Mouse (Mus musculus) urinary bladder, adult 2 months (tissue): ENCODE measurements at regions not wholly inside any gene's neighbourhood (a gene's known extent, or its start where the extent isn't known, plus 50 kb on each side); places are given as distances from the start of the nearest gene placed in this dataset.

ENCODE experiments used
- DNase-seq: peaks from one replicate; pipeline ENCODE4 v3.0.0; 2022; ENCODE audit warnings: low spot score

DNA sequence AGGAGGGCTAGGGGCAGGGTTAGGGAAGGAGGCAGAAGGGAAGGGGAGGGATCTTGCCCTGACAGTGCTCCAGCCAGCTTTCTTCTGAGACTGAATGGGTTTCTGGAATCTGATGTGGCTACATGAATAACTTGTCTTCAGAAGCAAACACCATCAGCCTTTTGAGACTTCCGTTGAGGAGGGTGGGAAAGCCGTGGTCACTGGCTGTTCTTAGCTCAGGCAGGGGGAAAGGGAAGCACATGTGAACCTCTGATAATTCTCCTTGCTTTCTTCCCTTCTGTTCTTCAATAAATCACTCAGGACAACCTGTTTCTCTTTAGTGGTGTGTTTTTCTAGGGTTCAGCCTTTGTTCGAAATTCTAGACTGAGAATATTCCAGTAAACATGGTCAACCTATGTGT lies 148.9 kb downstream of the Bcl11a start:
- no peak for DNase-seq

DNA sequence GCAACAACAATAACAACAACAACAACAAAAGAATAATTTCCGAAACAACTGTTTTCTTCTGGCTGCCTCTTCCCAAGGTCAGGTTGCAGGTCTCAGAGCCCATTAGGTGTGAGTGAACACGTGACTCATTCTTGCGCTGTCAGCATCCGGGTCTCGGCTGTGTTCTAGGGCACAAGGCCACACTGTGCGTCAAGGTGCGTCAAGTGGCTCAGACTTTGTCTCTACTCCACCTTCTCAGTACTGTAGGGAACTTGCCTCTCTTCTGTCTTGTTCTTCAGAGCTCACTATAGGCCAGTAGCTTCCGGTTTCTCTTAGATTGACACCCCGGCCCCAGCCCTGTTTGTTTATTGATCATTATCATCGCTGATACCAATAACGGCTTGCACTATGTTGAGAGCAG lies 155.5 kb downstream of the Bcl11a start:
- no peak for DNase-seq

DNA sequence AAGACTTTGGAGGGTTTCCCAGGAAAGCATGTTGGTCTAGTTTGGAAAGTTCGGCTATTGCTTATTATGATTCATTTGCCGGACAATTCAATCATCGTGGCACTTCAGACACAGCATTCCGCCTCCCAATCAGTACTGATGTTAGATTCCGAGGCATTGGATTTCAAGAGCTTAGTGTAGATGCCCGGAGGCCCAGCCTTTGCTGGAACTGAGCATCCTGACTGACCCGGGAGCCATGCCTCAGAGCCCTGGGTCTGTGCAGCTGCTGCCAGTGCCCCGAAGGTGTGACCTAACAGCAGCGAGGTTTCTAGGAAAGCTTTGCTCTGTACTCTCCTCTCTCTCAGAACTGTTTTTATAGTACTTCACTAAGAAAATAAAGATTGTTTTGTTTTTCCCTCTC lies 156.0 kb downstream of the Bcl11a start:
- no peak for DNase-seq

DNA sequence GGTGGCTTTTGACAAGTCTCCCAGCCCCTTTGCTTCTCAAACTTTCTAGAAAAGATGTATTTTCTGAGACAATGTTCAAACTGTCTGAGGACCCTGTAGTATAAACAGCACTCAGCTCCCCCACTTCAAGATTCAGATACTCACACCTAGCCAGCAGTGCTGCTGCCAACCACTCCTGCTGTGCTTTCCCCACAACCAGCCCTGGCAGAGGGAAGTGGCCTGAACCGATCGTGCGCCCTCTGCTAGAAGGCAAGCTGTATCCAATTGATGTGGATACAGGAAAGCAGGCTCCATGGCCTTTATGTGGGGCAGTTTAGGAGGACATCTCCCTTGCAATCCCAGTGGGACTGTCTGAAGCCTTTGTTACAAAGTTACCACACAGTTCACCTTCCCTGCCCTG lies 156.6 kb downstream of the Bcl11a start:
- DNase-seq, result no peak

DNA sequence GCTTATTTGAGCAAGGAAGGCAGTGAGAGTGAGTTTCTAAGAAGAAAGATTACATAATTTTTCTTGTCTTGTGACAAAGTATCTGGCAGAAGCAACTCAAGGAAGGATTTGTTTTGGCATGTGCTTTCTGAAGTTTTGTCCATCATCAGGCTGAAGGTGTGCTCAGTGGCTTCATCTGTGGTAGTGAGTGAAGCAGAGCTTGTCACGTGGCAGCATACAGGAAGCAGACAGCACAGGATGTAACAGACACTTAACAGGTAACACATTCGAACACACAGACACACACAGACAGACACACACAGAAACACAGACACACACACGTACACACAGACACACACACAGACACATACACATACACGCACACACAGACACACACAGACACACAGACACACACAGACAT lies 157.5 kb downstream of the Bcl11a start:
- no peak for DNase-seq

DNA sequence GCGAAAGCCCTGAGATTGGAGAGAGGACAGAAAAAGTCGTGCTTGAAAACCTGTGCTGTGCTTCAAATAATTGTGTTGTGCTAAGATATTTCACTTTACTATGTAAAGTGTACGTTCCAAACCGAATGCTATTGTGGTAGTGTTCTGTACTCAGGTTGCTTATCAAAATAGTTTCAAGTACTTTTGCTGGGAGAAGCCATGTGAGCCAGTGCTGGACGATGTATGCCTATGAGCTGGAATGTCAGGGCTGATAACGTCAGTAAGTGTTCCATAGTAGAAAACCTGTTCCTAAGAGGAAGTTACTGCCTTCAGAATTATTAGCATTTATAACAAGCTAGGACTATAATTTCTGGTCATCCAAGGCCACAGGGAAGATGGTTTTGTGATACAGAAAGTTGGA lies 161.8 kb downstream of the Bcl11a start:
- DNase-seq, result no peak

DNA sequence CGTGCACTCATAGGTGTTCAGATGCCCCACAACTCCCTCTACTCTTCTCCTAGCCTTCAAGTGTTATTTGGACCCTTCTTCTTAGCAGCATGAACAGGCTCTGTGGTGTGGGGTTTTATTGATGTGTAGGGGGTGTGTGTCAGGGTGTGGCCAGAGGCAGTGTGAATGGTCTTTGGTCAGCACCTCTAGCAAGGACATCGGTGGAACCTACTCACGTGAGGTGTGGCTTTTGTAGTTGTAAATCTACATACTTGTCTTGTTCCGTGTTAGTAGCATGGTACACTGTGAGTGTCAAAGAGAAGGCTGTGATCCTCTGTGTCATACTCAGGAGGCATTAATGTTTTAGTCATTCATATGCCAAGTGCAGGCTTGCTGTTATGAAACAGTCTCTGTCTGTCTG lies 164.2 kb downstream of the Bcl11a start:
- no peak for DNase-seq

DNA sequence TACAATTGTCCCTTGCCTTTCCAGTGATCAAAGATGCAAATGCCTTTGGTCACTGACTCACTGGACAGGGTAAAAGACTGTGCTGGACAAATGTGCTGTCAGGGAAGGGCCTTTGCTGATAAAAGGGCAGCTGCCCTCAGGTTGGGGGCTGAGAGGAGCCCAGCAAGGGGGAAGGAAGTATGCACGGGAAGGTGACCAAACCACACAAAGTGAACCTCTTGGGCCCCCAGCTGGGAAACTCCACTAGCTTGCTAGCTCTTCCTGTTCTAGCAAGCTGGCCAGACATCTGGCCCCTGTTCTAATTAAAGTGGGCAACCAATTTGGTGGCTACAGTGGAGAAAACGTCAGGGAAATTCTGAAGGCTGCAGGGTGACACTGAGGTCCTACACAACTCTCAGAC lies 165.0 kb downstream of the Bcl11a start:
- no peak for DNase-seq

DNA sequence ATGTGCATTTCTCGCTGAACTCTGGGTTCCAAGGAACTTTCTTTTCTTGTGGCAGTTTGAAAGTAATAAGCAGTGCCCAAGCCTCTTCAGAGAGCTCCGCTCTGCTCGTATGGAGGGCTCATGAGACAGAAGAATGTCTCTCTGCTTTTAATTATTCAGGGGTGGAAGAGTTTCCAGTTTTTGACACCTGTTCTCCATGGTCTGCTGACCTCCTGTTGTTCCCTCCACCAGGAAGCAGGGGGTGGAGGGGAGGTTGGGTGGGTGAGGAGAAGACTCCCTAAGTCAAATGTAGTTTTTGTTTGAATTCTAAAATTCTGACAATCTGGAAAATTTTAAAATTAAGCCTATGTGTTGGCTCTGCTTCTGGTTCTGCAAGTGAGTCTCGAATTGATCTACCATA lies 167.5 kb downstream of the Bcl11a start:
- no peak for DNase-seq

DNA sequence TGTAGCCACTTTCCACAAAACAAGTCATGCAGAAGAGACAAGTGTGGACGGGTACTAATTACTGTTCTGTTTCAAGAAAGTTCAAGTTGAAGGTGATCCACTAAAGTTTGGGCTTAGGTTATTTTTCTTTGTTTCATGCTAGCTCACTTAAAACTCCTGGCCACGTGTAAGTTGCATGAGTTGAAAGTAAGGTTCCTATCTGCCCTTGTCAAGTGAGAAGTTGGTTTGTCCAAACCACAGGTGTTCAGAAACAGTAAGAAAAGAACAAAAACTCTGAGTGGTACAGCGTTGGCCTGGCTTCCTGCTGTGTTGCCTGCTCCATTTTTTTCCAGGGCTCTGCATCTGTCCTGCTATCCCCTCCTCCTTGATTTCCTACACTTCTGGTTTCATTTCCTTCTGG lies 168.5 kb downstream of the Bcl11a start:
- no peak for DNase-seq

DNA sequence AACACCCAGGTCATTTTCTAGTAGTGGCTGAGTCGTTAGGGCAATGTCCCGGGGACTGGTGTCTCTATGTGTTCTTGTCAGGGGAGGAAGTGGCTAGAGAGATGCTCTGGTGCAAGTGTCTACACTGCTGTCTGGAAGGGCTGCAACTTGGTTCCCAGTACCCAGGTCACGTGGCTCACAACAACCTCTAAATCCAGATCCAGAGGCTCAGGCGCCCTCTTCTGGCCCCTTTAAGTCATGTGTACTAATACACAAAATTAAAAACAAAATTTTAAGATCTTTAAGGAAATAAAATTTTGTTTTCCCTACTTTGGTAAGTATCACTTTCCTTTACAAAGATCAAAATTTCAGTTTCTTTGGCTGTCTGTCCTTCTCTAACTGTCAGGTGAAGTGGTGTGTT lies 169.4 kb downstream of the Bcl11a start:
- DNase-seq, result no peak

DNA sequence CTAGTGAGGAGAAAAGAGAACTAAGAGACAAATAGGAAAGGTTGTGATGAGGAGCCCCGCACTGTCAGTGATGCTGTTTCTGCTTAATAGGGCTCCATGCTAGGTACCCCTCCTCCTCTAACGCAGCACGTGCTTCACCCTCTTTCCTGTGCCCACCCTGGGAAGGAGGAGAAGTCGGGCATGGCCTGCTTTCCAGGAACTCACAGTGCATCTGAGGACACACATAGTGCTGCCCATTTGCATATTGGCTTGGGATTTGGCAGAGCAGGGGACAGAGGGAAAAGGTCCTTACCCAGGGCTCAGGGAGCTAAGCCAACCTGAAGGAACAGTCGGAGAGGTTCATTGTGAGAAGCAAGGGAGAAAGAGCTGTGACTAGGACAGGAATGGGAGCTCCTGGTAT lies 173.7 kb downstream of the Bcl11a start:
- DNase-seq, result no peak

DNA sequence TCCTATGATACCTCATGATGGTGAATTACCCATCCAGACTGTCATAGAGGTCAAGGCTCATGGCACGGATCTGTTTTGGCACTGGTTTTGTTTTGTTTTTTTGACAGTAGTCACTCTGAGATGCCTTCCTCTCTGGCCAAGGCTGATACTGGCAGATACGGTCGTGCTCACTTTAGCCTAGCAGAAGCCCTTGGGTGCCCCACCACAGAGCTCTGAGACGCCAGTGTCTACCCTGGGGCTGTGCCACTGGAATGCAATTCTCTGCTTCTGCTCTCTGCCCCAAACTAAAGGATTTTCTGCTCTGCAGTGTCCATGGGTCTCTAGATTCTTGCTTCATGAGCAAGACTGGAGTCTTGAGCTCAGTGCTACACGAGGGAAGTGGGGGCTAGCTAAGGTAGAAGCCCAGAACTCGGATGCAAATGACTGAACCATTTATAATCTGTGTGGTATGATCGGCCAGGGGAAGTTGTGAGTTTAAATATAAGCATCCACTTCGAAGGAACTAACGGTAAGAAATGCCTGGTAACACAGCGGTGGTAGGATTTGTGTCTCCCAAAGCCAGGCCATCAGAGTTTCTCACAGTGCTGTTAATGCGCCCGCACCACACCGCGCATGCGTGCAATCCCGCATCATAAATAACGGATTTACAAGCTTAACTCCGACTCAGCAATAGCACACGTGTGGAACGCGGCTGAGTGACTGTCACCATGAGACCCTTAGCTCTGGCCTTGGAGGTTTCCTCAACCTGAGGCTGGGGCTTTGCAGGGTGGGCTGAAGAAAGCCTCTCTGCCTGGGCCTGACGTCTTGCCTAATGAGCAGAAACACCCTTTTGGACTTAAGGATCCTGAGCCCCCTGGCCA lies 177.6 kb downstream of the Bcl11a start:
- no peak for DNase-seq

DNA sequence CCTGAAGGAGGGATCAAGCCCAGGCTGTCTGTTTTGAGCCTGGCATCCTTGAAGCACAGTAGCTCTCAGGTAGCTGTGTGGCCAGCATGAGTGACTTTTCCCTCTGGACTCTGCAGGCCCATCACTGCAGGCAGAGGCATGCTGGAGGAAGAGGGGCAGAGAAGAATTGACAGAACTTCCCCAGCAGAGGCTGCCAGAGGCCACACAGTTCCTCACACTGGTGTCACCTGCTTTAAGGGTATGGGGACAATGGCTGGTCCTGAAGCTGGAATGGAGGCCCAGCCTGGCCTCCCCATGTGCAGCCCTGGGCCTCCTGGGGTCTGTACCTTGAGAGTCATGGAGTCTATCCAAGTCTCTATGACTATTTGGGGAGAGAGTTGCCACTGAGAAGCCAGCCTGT lies 179.9 kb downstream of the Bcl11a start:
- no peak for DNase-seq

DNA sequence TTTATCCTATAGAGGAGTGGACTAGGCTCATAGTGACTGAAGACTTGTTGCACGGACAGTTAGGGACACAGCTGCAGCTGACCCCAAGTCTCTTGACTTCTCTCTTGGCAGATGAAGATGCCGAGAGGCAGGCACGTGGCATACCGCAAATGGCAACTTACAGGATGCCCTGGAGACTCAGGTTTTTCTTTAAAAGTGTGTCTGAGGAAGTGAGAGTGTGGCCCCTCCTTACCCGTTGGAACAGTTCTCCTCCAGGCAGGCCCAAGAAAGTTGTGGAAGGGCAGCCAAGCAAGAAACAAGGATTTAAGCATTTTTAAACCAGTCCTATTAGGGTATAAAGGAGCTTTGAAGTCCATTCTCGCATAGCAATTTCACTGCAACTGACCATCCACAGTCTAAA lies 180.5 kb downstream of the Bcl11a start:
- no peak for DNase-seq

DNA sequence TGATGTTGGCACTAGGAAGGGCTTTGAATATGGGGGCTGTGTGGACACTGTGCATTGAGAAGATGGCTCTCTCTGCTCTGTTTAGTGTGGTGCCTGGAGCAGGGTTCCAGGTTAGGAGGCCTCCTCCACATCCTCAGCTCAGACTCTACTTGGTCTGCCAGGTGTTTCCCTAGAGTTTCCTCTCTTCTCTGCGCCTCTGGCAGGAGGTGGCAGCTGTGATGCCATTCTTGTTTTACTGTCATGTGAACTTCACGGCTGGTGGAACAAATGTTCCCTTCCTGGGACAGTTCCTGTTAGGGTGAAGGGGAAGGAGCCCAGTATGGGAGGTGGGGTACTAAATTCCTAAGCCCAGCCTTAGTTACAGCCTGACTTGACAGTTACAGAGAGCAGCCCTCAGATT lies 181.8 kb downstream of the Bcl11a start:
- no peak for DNase-seq

DNA sequence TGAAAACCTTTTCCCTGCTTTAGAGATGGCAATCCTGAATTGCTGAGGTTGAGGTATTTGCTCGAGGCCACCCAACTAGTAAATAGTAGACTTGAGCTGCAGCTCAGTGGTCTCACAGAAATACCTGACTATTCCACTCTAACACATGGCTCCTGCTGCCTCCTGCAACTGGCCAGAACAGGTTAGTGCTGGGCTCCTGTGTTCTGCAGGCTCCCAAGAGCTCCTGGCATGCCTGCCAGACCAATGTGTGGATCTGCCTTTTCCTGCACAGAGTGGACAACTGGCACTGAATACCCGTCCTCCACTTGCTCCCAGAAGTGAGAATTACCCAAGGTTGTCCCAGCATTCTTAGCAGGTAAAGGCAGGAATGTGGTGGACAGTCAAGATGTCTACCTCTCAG lies 191.2 kb downstream of the Bcl11a start:
- no peak for DNase-seq

DNA sequence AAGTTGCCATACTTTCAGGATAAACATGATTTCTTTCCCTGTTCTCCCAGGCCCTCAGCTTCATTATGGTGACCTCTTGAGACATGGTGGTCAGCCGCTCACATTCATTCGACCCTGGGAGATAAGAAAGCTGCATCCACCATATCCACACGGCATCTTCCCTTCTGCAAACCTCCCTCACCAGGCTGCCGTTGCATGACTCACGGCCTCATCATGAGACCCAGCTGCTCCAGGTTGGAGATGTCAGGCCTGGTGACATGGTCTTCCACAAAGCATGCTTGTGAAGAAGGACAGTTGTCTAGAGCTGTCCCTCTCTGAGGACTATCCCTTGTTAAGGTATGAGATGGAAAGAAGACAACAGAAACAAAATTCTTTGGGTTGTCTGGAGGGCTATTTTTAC lies 203.8 kb downstream of the Bcl11a start:
- DNase-seq, result no peak

DNA sequence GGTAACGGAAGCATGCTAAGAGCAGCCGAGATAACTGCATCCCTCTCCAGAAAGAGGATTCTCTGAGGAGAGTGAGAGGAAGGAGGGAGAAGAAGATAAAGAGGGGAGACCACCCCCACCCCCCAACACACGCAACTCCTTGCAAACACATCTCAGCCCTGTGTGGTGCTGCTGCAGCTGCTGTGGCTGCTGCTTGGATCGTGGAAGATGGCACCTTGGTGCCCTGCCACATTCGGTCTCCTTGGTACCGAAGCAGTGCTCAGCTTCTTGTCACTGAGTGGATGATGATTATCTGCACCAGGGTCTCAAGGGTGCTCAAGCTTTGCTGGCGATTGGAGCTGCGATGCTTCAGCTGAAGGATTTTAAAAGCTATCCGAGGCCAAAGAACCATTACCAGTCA lies 204.7 kb downstream of the Bcl11a start:
- no peak for DNase-seq

DNA sequence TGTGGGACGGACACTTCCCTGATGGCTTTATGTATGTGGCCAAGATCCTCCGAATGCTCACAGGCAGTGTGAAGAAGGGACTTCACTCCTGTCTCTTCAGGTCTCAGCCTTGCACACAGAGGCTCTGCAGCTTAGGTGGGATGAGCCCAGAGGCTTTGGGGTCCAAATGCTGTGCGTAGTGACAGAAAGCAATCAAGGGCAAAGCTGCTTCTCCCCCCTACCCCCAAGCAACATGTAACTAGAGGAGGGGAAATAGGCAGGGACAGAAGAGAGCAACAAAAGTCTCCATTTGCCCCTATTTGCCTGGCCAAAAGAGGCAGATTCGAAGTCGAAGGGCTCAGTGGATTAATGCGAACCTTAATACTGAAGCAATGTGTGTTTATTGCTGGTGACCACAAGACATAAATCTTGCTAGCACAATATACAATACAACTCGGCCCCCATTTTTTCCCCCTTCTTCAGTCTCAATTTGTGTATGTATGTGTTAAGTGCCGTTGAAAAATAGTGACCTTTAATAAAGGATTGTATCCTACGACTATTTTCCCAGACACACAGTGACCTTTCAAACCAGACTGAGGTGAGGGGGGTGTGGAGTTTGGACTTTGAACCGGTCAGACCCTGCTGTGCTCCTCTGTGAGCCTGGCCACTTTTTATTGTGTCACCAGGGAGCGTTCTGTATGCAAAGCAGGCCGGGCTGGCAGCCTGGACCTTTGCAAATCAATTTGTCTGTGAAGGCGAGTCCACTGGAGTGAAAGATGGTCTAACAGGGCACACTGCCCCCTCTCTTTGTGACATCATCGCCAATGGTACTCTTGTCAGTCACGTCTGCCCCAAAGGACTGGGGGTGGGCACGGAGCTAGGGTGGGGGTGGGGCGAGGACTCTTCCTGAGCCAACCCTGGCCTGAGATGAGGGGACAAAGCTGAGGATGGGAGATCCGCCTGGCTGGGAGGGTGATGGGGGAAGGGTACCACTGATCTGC lies 208.6 kb downstream of the Bcl11a start:
- no peak for DNase-seq

DNA sequence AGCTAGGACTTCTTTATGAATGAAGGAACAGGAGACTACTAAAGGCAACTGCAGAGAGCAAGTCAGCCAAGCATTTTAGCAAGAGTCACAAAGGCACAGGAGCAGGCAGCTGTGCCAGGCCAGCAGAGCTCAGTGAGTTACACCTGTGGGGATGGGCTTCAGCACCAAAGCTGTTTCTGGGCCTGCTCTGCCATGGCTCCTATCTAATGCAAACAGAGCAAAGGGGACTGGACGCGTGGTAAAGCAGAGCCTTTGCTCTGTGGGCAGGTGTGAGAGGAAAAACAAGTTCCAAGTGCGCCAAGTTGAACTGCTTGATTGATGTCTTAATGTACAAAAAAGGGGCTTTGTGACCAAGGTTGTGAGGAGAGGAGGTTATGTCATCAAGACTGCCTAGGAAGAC lies 215.4 kb downstream of the Bcl11a start:
- no peak for DNase-seq

DNA sequence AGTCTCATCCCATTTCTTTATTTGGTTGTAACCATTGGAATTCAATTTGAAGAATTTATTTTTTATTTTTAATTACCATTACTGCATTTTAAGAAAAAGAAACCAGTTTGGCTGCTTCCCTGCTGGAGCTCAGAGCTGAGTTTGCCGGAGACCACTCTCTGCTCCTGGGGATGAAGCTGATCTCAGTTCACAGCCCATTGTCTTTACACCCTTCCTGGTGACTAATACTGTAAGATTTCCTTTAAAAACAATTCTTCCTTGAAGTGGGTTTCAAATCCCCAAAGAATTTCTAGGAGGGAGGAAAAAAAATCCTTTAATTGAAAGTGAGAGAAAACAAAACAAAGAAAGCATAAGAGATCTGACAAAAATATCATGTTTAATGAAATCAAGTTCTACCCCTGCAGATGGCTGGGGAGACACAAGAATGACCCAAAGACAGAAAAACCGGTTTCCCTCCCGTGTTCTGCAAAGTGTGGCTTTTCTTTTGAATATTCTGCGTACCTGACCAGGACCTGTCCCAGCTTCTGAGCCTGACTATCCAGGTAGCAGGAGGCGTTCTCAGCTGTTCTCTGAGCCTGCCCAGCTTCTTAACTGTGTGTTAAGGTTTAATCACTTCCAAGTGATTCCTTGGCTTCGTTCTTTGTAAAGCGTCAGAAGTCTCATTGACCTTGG lies 216.1 kb downstream of the Bcl11a start:
- DNase-seq, result no peak
